Mouse (Mus musculus) kidney, adult 2 months (tissue): ENCODE data around the gene Ilk.

Experiments used
- CTCF ChIP-seq: fragments of 200-500 bp; conservative IDR thresholded peaks from 2 replicates; pipeline ENCODE4 v1.5.1; 2011; ENCODE audit warnings: low read depth, mild to moderate bottlenecking, control low read depth, low read length, moderate library complexity, mixed read lengths; ENCODE audit not compliant: insufficient read depth, insufficient read length
- POLR2A ChIP-seq: fragments of 200-500 bp; IDR thresholded peaks from one replicate; pipeline ENCODE4 v1.6.1; 2011; ENCODE audit warnings: low read depth, low read length, control low read depth

GRCm38 (mm10) chr7:105734826-105735225, 1.6 kb upstream of the Ilk start:
- TF ChIP-seq POLR2A: no peak
- TF ChIP-seq CTCF: no peak
